Mouse (Mus musculus): ENCODE results near the gene Ppm1h. TPM values are rescaled to one million over a fixed set of nuclear protein-coding genes. Genes with fewer than 3 reads are reported as not detected.

Gene Ppm1h
- total and polyA plus RNA-seq, 2 experiments from 2014 or later: 50.3 to 60.2 TPM

DNA sequence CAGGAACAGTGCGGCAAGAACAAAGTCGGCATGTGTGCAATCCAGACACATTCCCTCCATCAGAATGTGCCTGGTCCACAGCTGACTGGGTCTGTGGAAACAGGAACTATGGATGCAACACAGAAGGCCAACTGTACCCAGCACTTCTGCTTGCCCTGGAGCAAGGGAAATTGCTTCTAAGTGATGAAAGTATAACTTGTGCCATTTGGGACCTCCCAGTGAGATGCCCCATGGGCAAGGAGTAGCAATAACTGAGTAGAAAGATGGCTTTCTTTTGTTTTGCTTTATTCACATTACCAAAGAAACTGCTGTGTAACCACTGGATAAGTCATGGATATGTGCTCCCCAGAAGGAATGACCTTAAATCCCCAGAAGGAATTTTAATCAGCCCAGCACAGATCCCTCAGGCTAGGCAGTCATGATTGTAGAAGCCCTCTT is 169.5 kb downstream of the Ppm1h start:
- Histone ChIP-seq H3K4me3 (ENCODE audit: low read length) (no peak overlapping the region), H3K9ac (replicated peaks; ENCODE audit: low read length) (no peak overlapping the region), H3K4me1 (ENCODE audit: insufficient read depth, low read length) (0 out of 2 replicates have a peak, but pooled peaks cover 4% of the 10 kb centered on the region), H3K27ac (no peak overlapping the region), H3K9me3 (ENCODE audit: low read length) (no peaks in the 10 kb centered on the region), H3K36me3 (ENCODE audit: insufficient read depth, low read length) (no peaks in the 10 kb centered on the region), H3K27me3 (ENCODE audit: insufficient read depth, low read length) (no peaks in the 10 kb centered on the region), H3K4me2 (ENCODE audit: low read depth, low read length) (no peak overlapping the region)
- TF ChIP-seq CTCF (IDR thresholded peaks at IDR 0.05; ENCODE audit: low read depth): no peak
- ATAC-seq: no peak
- WGBS: 82% methylated on average over 2 of the region's 2 CpGs
- no peak for DNase-seq (ENCODE audit: low spot score)

DNA sequence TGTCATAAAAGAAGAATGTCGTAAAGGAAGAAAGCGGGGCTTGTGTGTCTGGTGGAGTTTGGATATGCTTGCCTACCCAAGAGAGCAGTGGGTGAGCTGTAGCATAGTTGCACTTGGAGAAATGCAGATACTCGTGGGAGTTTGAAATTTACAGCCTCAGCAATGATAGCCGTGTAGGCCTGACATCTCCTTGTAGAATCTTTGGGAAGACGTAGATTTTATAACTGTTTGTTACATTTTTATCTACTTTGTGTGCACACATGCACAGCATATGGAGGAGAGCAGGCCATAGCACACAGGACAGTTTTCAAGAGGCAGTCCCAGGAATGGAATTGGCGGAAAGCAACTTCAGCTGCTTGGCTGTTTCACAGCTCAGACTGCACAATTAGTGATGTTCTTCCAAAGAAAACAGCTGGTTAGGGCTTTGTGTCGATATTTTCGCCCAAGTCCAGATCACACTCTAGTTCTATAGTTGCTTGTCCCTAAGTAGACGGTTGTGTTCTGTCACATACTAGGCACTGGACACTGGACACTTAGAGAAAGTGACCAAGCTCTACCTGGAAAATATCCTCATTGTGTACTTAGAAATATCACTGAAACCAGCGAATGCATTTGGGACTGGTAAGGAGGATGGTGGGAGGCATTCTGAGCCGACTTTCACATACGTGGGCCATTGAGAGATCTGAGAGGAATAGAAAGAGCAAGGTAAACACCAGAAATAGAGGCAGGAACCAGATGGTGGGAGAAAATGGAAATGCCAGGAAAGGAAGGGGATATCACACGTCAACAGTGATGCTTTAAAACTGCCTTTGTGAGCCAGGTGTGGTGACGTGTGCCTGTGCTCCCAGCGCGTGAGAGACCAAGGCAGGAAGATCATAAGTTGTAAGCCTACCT is 173.0 kb downstream of the Ppm1h start:
- Histone ChIP-seq H3K9me3 (ENCODE audit: low read length) (no peaks in the 10 kb centered on the region), H3K27me3 (ENCODE audit: insufficient read depth, low read length) (no peaks in the 10 kb centered on the region), H3K9ac (replicated peaks; ENCODE audit: low read length) (no peak overlapping the region), H3K27ac (no peak overlapping the region), H3K36me3 (ENCODE audit: insufficient read depth, low read length) (no peaks in the 10 kb centered on the region), H3K4me3 (ENCODE audit: low read length) (no peak overlapping the region), H3K4me1 (ENCODE audit: insufficient read depth, low read length) (no peaks in the 10 kb centered on the region), H3K4me2 (ENCODE audit: low read depth, low read length) (no peak overlapping the region)
- no peak for TF ChIP-seq CTCF (IDR thresholded peaks at IDR 0.05; ENCODE audit: low read depth)
- whole genome bisulfite sequencing: 90% methylated on average over 16 of the region's 16 CpGs
- no peak for ATAC-seq
- DNase-seq (ENCODE audit: low spot score): no peak

DNA sequence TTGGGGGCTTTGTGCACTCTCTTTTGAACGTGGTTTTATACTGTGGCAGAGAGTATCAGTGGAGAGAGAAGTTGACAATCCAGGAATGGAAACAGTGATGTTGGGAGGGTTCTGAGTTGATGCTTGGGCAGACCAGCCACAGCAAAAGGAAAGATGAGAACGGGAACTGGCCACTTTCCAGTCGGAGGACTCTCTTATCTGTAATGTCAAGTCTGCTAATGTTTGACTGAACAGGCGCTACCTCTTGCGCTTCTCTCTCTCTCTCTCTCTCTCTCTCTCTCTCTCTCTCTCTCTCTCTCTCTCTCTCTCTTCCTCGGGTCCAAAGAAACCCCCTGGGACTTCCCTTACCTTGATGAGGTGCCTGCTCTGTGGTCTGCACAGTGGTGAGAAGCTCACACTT is 176.0 kb downstream of the Ppm1h start:
- ATAC-seq (no peak), DNase-seq (ENCODE audit: low spot score) (no peak)
- no peaks in the 10 kb centered on the region for H3K4me1 ChIP-seq (ENCODE audit: insufficient read depth, low read length)
- no peak overlapping the region for H3K4me2 ChIP-seq (ENCODE audit: low read depth, low read length)
- 84% methylated on average over 6 of the region's 6 CpGs for WGBS
- H3K27ac ChIP-seq: no peak overlapping the region
- no peak overlapping the region for H3K9ac ChIP-seq (replicated peaks; ENCODE audit: low read length)
- no peaks in the 10 kb centered on the region for H3K9me3 ChIP-seq (ENCODE audit: low read length)
- H3K4me3 ChIP-seq (ENCODE audit: low read length): no peak overlapping the region
- TF ChIP-seq CTCF (IDR thresholded peaks at IDR 0.05; ENCODE audit: low read depth): no peak
- no peaks in the 10 kb centered on the region for H3K27me3 ChIP-seq (ENCODE audit: insufficient read depth, low read length)
- H3K36me3 ChIP-seq (ENCODE audit: insufficient read depth, low read length): no peaks in the 10 kb centered on the region

DNA sequence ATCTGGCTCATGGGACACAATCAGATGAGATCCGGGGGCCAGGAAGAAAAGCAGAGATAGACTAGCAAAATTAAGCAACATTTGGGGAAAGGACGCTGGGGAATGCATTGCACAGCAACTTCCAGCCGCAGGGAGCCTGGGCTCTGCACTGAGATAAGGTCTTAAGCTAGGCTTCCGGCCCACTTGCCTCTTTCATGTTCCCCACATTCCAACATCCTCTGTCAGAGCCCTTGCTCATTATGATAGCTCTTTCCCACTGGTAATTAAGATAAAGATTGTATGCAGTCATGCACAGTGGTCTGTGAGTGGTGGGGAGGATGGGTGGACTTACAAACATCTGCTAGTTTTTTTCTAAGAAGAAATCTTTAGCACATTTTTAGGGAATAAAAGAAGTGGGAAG is 176.6 kb downstream of the Ppm1h start:
- no peaks in the 10 kb centered on the region for H3K9me3 ChIP-seq (ENCODE audit: low read length)
- no peak overlapping the region for H3K9ac ChIP-seq (replicated peaks; ENCODE audit: low read length)
- H3K4me1 ChIP-seq (ENCODE audit: insufficient read depth, low read length): no peaks in the 10 kb centered on the region
- DNase-seq (ENCODE audit: low spot score) (no peak), ATAC-seq (no peak)
- no peak for TF ChIP-seq CTCF (IDR thresholded peaks at IDR 0.05; ENCODE audit: low read depth)
- no peaks in the 10 kb centered on the region for H3K27me3 ChIP-seq (ENCODE audit: insufficient read depth, low read length)
- H3K4me3 ChIP-seq (ENCODE audit: low read length): no peak overlapping the region
- no peak overlapping the region for H3K4me2 ChIP-seq (ENCODE audit: low read depth, low read length)
- WGBS: 65% methylated on average over 4 of the region's 4 CpGs
- no peak overlapping the region for H3K27ac ChIP-seq
- H3K36me3 ChIP-seq (ENCODE audit: insufficient read depth, low read length): no peaks in the 10 kb centered on the region

DNA sequence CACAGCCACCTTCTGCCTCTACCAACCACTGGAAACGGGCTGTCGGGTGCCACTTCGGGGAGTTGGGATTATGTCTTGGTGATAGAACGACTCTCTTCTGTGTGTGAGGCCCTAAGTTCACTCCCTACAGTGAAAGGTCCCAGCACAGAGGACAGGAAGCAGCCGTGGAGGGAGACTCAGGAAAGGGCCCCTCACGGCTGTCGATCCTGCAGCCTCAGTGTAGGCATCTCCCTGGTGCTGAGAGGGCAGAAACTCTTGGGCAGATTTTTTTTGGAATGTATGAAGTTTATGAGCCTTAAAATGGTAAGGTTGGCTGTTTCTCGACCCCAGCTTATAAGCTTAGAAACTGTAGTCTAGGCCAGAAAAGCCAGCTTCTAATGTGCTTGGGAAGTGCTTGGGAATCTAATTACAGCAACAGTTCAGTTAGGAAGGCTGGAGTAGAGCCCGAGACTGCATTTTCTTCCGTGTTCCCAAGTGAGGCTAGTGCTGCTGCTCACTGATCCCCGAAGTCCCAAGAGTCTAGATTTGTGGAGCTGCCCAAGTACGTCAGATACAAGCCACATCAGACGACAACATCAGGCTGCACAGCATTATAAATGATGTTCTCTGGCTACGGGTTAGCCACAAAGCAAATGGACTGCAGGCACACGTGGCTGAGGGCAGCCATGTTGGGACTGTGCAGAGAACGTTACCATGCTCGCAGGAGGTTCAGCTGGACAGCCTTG is 177.6 kb downstream of the Ppm1h start:
- WGBS: 73% methylated on average over 17 of the region's 17 CpGs
- no peak overlapping the region for H3K4me3 ChIP-seq (ENCODE audit: low read length)
- no peak overlapping the region for H3K4me2 ChIP-seq (ENCODE audit: low read depth, low read length)
- TF ChIP-seq CTCF (IDR thresholded peaks at IDR 0.05; ENCODE audit: low read depth): no peak
- H3K4me1 ChIP-seq (ENCODE audit: insufficient read depth, low read length): no peaks in the 10 kb centered on the region
- DNase-seq (ENCODE audit: low spot score): no peak
- no peak for ATAC-seq
- no peaks in the 10 kb centered on the region for H3K9me3 ChIP-seq (ENCODE audit: low read length)
- H3K27me3 ChIP-seq (ENCODE audit: insufficient read depth, low read length): no peaks in the 10 kb centered on the region
- H3K9ac ChIP-seq (replicated peaks; ENCODE audit: low read length): no peak overlapping the region
- no peak overlapping the region for H3K27ac ChIP-seq
- H3K36me3 ChIP-seq (ENCODE audit: insufficient read depth, low read length): no peaks in the 10 kb centered on the region

DNA sequence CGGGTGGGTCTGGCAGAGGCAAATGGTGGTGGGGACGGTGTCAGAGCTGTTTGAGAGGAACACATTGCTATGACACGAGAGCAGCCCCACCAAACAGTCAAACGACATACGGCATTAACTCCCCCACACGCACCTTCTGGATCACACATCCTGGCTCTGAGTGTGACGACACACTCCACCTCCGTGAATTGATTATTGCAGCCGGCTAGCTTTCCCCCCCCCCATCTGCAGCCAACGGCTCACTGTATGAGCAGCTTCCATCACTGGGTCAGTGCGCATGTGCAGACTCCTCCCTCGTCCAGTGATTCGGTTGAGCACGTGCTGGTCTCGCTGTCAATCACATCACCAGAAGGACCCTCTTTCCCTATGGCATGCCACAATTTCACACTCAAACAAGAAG is 178.6 kb downstream of the Ppm1h start:
- no peak for TF ChIP-seq CTCF (IDR thresholded peaks at IDR 0.05; ENCODE audit: low read depth)
- ATAC-seq (no peak), DNase-seq (ENCODE audit: low spot score) (no peak)
- Histone ChIP-seq H3K27me3 (ENCODE audit: insufficient read depth, low read length) (no peaks in the 10 kb centered on the region), H3K4me2 (ENCODE audit: low read depth, low read length) (no peak overlapping the region), H3K4me3 (ENCODE audit: low read length) (no peak overlapping the region), H3K27ac (no peak overlapping the region), H3K36me3 (ENCODE audit: insufficient read depth, low read length) (no peaks in the 10 kb centered on the region), H3K9me3 (ENCODE audit: low read length) (no peaks in the 10 kb centered on the region), H3K4me1 (ENCODE audit: insufficient read depth, low read length) (no peaks in the 10 kb centered on the region), H3K9ac (replicated peaks; ENCODE audit: low read length) (no peak overlapping the region)
- WGBS: 85% methylated on average over 15 of the region's 15 CpGs

All from hindbrain, postnatal 0 days (tissue).